Mouse (Mus musculus): ENCODE data around the gene Rrbp1. TPM values are rescaled to one million over a fixed set of nuclear protein-coding genes. Genes with fewer than 3 reads are reported as not detected.

The Rrbp1 gene
- polyA plus RNA-seq, 1 experiment from 2014 or later, result 49.7 TPM

DNA sequence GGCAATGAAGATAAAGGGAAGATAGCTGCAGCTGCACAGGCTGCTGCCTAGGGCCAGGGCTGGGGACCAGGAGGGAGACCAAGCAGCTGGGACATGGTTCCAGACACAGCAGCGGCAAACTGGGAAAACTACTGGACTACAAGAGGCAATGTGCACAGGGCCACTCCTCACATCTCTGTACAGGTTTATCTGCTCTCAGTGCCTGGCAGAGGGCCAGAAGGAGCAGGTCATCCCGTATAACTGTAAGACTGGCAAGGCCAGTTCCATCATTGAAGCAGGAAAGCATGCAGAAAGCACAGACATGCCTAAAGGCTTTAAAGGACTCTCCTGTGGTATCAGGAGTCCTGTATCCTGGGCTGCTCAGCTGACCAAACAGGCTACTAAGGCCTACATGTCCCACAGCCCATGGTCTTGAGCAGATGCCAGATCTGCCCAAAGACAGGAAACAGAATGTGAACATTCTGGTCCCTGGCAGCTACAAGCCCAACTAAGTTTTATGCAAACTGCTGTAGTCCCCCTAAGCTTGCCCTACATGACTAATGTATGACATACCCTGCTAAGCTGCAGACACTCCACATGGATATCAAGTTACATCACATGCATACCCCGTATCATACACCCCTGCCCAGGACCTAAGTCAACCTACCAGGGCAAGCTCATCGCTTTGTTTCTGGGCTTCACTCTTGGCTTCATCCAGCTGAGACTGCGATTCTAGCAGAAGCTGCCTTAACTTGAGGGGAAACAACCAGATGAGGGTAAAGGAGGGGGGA lies 59.3 kb downstream of the Rrbp1 start:
- Histone ChIP-seq H3K36me3 (peaks cover 100% of the 10 kb centered on the region), H3K9ac (no peak overlapping the region), H3K9me3 (replicated peaks) (no peaks in the 10 kb centered on the region), H3K4me3 (replicated peaks) (no peak overlapping the region), H3K4me2 (no peak overlapping the region), H3K4me1 (replicated peaks) (0 out of 2 replicates have a peak, but pooled peaks cover 5% of the 10 kb centered on the region), H3K27ac (no peak overlapping the region), H3K27me3 (no peaks in the 10 kb centered on the region)
- no peak for DNase-seq
- ATAC-seq (ENCODE audit: low read depth), result no peak
- WGBS (ENCODE audit: insufficient replicate concordance), result 80% methylated on average over 5 of the region's 5 CpGs

DNA sequence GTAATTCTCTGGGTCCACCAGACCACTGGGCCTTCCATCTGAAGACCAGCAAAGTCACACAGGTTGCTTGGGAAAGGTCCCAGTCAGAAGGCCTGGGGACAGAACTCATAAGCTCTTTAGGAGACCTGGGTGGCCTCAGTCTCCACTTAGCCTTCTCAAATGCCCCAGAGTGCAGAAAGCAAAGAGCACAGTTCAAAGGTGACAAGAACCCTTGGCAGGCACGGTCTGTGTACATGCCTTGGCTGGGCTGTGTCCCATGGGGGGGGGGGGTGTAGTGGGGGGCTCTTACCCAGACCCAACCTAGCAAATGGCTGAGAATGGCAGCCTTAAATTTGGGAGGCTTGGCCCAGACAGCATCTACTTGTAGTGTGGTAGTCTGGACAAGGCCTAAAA lies 60.0 kb downstream of the Rrbp1 start:
- ATAC-seq (ENCODE audit: low read depth) (no peak), DNase-seq (no peak)
- 78% methylated on average over 1 of the region's 1 CpGs for WGBS (ENCODE audit: insufficient replicate concordance)
- H3K27me3 ChIP-seq, result no peaks in the 10 kb centered on the region
- H3K9me3 ChIP-seq (replicated peaks), result no peaks in the 10 kb centered on the region
- H3K9ac ChIP-seq, result no peak overlapping the region
- H3K4me2 ChIP-seq, result no peak overlapping the region
- H3K4me1 ChIP-seq (replicated peaks), result 0 out of 2 replicates have a peak, but pooled peaks cover 5% of the 10 kb centered on the region
- H3K27ac ChIP-seq, result no peak overlapping the region
- no peak overlapping the region for H3K4me3 ChIP-seq (replicated peaks)
- peaks cover 100% of the 10 kb centered on the region for H3K36me3 ChIP-seq

DNA sequence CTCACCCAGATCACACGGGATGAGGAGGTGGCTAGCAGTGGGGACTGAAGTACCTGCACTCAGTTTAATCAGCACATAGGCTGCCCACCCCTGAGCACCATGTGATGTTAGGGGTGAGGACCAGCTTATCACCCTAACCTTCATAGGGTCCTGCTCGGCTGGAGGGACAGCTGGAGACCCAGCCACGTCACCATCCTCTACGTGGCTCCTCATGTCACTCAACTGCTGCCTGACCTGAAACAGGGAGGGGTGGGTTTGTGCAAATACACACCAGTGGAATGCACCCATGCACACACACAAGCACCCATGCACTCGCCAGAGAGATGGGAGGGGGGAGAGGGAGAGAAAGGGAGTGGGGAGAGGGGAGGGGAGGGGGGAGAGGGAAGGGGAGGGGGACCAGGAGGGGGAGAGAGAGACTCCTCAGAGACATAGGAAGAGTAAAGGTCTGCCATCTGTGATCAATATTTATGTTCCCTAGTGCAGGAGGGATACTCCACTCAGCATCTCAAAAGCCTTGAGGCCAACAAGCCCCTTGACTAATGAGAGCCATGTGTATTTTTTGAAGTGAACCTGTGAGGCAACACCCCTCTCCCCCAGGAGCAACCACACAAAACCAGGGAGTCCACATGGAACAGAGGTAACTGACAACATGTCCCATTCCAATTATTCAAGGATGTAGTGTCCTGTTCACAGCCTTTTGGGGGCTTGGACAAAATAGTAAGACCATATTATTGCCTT lies 60.6 kb downstream of the Rrbp1 start:
- Histone ChIP-seq H3K4me1 (replicated peaks) (0 out of 2 replicates have a peak, but pooled peaks cover 5% of the 10 kb centered on the region), H3K9ac (no peak overlapping the region), H3K27ac (no peak overlapping the region), H3K36me3 (peaks cover 100% of the 10 kb centered on the region), H3K4me2 (no peak overlapping the region), H3K27me3 (no peaks in the 10 kb centered on the region), H3K9me3 (replicated peaks) (no peaks in the 10 kb centered on the region), H3K4me3 (replicated peaks) (no peak overlapping the region)
- ATAC-seq (ENCODE audit: low read depth) (no peak), DNase-seq (no peak)
- WGBS (ENCODE audit: insufficient replicate concordance), result 77% methylated on average over 5 of the region's 5 CpGs

DNA sequence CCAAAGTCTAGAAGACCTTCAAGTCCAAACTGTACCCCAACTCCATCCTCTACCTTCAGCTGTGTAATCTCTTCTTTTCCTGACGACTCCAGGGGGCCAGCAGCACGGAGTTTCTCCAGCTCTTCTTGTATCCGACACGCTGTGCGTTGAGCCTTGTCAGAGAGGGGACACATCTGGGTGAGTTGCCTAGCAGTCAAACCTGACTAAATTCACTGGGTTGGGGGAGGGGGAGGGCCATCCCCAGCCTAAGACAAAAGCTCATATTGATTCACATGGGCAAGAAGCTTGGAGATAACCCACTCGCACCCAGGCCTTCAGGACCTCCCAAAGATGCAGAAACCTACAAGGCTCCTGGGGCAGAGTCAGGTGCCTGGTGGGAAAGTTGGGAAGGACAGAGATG lies 61.8 kb downstream of the Rrbp1 start:
- WGBS (ENCODE audit: insufficient replicate concordance), result 88% methylated on average over 6 of the region's 6 CpGs
- Histone ChIP-seq H3K4me1 (replicated peaks) (0 out of 2 replicates have a peak, but pooled peaks cover 5% of the 10 kb centered on the region), H3K36me3 (peaks cover 100% of the 10 kb centered on the region), H3K9ac (no peak overlapping the region), H3K9me3 (replicated peaks) (no peaks in the 10 kb centered on the region), H3K4me2 (no peak overlapping the region), H3K27me3 (no peaks in the 10 kb centered on the region), H3K27ac (no peak overlapping the region), H3K4me3 (replicated peaks) (no peak overlapping the region)
- ATAC-seq (ENCODE audit: low read depth) (no peak), DNase-seq (no peak)

- Histone ChIP-seq H3K36me3 (peaks cover 100% of the 10 kb centered on the region), H3K9me3 (replicated peaks) (no peaks in the 10 kb centered on the region), H3K4me1 (replicated peaks) (0 out of 2 replicates have a peak, but pooled peaks cover 5% of the 10 kb centered on the region), H3K4me3 (replicated peaks) (no peak overlapping the region), H3K27me3 (no peaks in the 10 kb centered on the region), H3K4me2 (no peak overlapping the region), H3K9ac (no peak overlapping the region), H3K27ac (no peak overlapping the region)
- DNase-seq, result no peak
- ATAC-seq (ENCODE audit: low read depth), result no peak
- WGBS (ENCODE audit: insufficient replicate concordance), result 81% methylated on average over 4 of the region's 4 CpGs
These were observed 62.6 kb downstream of the Rrbp1 start for GRCm38 (mm10) chr2:143948416-143948815.

DNA sequence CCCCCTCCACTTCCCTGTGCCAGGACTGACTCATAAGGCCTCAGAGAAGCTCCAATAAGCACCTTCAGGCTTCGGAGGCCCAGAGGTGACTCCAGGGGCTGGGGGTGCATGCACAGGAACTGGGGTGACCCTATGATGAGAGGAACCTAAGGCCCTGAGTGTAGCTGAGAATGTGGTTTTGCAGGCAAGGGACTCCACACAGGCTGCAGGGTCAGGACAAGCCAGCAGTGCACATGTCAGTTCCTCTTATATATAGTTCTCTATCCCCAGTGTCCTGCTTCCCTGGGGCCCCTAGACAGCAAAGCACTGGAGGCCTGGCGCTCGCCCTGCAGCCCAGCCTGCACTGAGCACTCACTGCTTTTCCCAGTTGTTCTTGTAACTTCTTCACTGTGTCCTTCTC lies 63.1 kb downstream of the Rrbp1 start:
- Histone ChIP-seq H3K4me1 (replicated peaks) (0 out of 2 replicates have a peak, but pooled peaks cover 5% of the 10 kb centered on the region), H3K4me3 (replicated peaks) (no peak overlapping the region), H3K9ac (no peak overlapping the region), H3K27ac (no peak overlapping the region), H3K36me3 (peaks cover 99% of the 10 kb centered on the region), H3K9me3 (replicated peaks) (no peaks in the 10 kb centered on the region), H3K27me3 (no peaks in the 10 kb centered on the region), H3K4me2 (no peak overlapping the region)
- no peak for DNase-seq
- 70% methylated on average over 3 of the region's 3 CpGs for WGBS (ENCODE audit: insufficient replicate concordance)
- no peak for ATAC-seq (ENCODE audit: low read depth)

GRCm38 (mm10) chr2:143946399-143946798 lies 64.7 kb downstream of the Rrbp1 start:
- 79% methylated on average over 2 of the region's 2 CpGs for WGBS (ENCODE audit: insufficient replicate concordance)
- ATAC-seq (ENCODE audit: low read depth), result no peak
- Histone ChIP-seq H3K27me3 (no peaks in the 10 kb centered on the region), H3K9me3 (replicated peaks) (no peaks in the 10 kb centered on the region), H3K27ac (no peak overlapping the region), H3K36me3 (peaks cover 95% of the 10 kb centered on the region), H3K9ac (no peak overlapping the region), H3K4me2 (no peak overlapping the region), H3K4me1 (replicated peaks) (0 out of 2 replicates have a peak, but pooled peaks cover 5% of the 10 kb centered on the region), H3K4me3 (replicated peaks) (no peak overlapping the region)
- DNase-seq, result no peak

- Histone ChIP-seq H3K27ac (no peak overlapping the region), H3K4me3 (replicated peaks) (no peak overlapping the region), H3K4me2 (no peak overlapping the region), H3K36me3 (peaks cover 90% of the 10 kb centered on the region), H3K27me3 (no peaks in the 10 kb centered on the region), H3K9me3 (replicated peaks) (no peaks in the 10 kb centered on the region), H3K4me1 (replicated peaks) (0 out of 2 replicates have a peak, but pooled peaks cover 5% of the 10 kb centered on the region), H3K9ac (no peak overlapping the region)
- ATAC-seq (ENCODE audit: low read depth) (peak; percentile 42), DNase-seq (no peak)
- WGBS (ENCODE audit: insufficient replicate concordance), result 79% methylated on average over 7 of the region's 7 CpGs
These were observed 65.5 kb downstream of the Rrbp1 start for GRCm38 (mm10) chr2:143945466-143946075.

DNA sequence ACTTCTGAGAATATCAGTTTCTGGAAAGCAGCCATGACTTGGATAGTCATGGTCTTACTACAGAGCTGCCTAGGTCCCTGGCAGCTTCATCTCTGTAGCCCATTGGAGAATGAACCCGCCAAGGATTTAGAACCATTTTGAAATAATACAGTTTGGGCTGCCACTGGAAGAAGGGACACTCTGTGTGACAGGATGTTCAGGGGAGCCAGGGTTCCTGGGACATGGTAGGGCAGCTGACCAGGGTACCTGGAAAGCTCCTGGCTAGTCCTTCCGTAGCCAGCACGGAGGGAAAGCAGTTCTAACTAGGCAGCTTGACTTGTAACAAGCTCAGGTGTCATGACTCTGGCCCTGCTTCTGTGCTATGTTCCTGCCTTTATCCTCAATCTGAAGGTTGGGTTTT lies 66.3 kb downstream of the Rrbp1 start:
- no peak for ATAC-seq (ENCODE audit: low read depth)
- DNase-seq, result no peak
- Histone ChIP-seq H3K36me3 (peaks cover 90% of the 10 kb centered on the region), H3K4me3 (replicated peaks) (no peak overlapping the region), H3K27me3 (no peaks in the 10 kb centered on the region), H3K27ac (no peak overlapping the region), H3K9ac (no peak overlapping the region), H3K4me1 (replicated peaks) (0 out of 2 replicates have a peak, but pooled peaks cover 5% of the 10 kb centered on the region), H3K9me3 (replicated peaks) (no peaks in the 10 kb centered on the region), H3K4me2 (no peak overlapping the region)
- 82% methylated on average over 3 of the region's 3 CpGs for WGBS (ENCODE audit: insufficient replicate concordance)

DNA sequence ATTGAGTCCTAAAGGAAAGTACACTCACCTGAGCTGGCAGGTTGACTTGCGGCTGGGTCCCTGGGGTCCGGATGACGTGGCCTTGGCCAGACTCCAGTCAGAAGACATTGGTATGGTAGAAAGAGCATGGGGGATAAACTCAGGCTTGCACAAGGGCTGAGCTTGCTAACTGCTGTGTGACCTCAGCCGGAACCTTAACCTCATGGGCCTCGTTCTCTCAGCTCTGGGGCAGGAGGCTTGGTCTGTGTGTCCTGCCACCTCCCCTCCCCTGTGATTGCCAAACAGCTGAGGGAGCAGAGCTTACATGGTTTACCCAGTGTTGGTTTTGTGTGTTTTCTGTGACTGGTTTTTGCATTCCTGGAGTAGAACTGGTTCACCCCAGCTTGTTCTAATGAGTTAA lies 70.7 kb downstream of the Rrbp1 start:
- Histone ChIP-seq H3K27ac (no peak overlapping the region), H3K9ac (no peak overlapping the region), H3K4me1 (replicated peaks) (no peaks in the 10 kb centered on the region; the same call in 1 of the 2 replicates), H3K27me3 (no peaks in the 10 kb centered on the region), H3K4me2 (no peak overlapping the region), H3K9me3 (replicated peaks) (no peaks in the 10 kb centered on the region), H3K4me3 (replicated peaks) (no peak overlapping the region), H3K36me3 (peaks cover 57% of the 10 kb centered on the region)
- DNase-seq, result no peak
- peak; percentile 62 for ATAC-seq (ENCODE audit: low read depth)
- 74% methylated on average over 5 of the region's 5 CpGs for WGBS (ENCODE audit: insufficient replicate concordance)

DNA sequence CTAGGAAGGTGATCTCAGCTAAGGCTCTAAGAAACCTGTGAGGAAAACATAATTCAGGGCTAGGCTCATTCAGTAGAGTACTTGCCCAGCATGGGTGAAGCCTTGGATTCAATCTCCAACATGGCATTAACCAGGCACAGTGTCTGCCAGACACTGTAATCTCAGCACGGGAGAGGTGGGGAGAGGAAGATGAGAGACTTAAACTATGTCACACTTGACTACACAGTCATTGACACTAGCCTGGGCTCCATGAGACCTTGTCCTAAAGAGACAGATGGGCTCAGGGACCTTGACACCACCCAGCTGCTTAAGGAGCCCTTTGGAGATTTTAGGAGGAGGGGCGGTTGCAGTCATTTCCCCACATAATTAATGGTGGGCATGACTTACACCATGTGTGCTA lies 73.2 kb downstream of the Rrbp1 start:
- Histone ChIP-seq H3K9ac (no peak overlapping the region), H3K36me3 (peaks cover 37% of the 10 kb centered on the region), H3K27ac (no peak overlapping the region), H3K4me1 (replicated peaks) (peaks cover 4% of the 10 kb centered on the region; the same call in 1 of the 2 replicates), H3K9me3 (replicated peaks) (no peaks in the 10 kb centered on the region), H3K4me2 (no peak overlapping the region), H3K27me3 (no peaks in the 10 kb centered on the region), H3K4me3 (replicated peaks) (no peak overlapping the region)
- ATAC-seq (ENCODE audit: low read depth) (no peak), DNase-seq (no peak)
- 80% methylated on average over 2 of the region's 2 CpGs for WGBS (ENCODE audit: insufficient replicate concordance)

Measured in liver, embryonic 13.5 days (tissue).